Mouse (Mus musculus): ENCODE measurements around the gene Prkcq. TPM values are rescaled to one million over a fixed set of nuclear protein-coding genes. Genes with fewer than 3 reads are reported as not detected.

Prkcq gene
- polyA plus RNA-seq, 1 experiment = not detected

DNA sequence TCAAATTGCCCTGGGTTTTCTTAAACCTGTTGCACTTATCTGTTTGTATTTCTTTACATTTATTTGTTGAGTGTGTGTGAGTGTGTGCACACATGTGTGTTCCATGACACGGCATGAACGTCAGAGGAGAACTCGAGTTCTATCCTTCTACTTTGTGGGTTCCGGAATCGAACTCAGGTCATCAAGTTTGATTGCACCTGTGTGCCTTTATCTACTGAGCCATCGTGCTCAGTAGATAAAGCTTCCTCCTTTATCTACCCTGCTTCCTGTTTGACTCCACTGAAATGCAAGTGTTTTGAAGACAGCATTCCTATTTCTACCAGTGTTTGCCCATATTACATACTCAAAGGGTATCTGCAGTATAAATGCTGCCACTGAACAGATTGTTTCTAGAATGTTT is 33.8 kb downstream of the Prkcq start:
- TF ChIP-seq CTCF (IDR thresholded peaks at IDR 0.05; ENCODE audit: insufficient read depth, low read depth, low read length) (no peak), POLR2A (IDR thresholded peaks at IDR 0.05; ENCODE audit: insufficient read depth, low read depth, low read length) (no peak)
- 94% methylated on average over 6 of the region's 6 CpGs for WGBS
- Histone ChIP-seq H3K27ac (ENCODE audit: insufficient read depth, low read depth, low read length) (no peak overlapping the region), H3K4me3 (ENCODE audit: insufficient read depth, low read depth, low read length) (no peak overlapping the region), H3K4me1 (ENCODE audit: control insufficient read depth, insufficient read depth, low read length) (peaks cover 9% of the 10 kb centered on the region; the same call in 1 of the 2 replicates)

DNA sequence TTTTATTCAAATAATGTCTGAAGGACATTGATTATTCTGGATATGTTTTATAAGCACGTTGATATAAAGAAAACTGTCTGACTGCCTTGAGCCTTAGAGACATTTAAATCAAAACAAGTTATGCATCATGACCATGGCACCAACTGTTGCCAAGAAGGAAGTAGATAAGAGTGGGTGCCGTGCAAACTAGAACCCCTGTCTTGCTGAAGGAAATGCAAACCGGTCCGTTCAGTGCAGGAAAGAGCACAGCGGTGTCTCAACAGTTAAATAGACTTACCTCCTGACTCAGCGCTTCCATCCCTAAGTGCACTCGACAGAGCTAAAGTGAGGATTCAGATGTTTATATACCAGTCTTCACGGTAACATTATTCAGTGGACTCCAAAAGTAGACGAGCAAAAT is 36.4 kb downstream of the Prkcq start:
- Histone ChIP-seq H3K4me1 (ENCODE audit: control insufficient read depth, insufficient read depth, low read length) (peaks cover 9% of the 10 kb centered on the region; the same call in 1 of the 2 replicates), H3K4me3 (ENCODE audit: insufficient read depth, low read depth, low read length) (no peak overlapping the region), H3K27ac (ENCODE audit: insufficient read depth, low read depth, low read length) (no peak overlapping the region)
- TF ChIP-seq POLR2A (IDR thresholded peaks at IDR 0.05; ENCODE audit: insufficient read depth, low read depth, low read length) (no peak), CTCF (IDR thresholded peaks at IDR 0.05; ENCODE audit: insufficient read depth, low read depth, low read length) (no peak)
- WGBS = 85% methylated on average over 9 of the region's 9 CpGs

DNA sequence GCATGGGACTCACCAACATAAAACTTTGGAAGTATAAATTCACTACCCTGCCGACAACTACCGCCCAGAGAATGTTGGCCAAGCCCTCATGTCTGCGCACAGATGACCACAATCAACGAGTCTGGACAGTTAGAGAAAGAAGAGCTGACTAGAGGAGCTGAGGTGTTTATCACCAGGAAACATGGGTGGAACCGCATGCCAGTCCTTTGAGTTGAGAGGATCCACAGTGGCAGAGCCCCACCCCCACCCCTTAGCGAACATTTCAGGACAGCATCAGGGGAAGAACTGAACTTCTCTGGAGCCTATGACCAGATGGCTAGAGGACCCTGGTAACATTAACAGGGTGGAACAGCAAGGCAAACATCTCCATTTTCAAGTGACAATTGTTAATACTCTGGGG is 37.4 kb downstream of the Prkcq start:
- Histone ChIP-seq H3K27ac (ENCODE audit: insufficient read depth, low read depth, low read length) (no peak overlapping the region), H3K4me3 (ENCODE audit: insufficient read depth, low read depth, low read length) (no peak overlapping the region), H3K4me1 (ENCODE audit: control insufficient read depth, insufficient read depth, low read length) (peaks cover 9% of the 10 kb centered on the region; the same call in 1 of the 2 replicates)
- WGBS = 91% methylated on average over 6 of the region's 6 CpGs
- TF ChIP-seq CTCF (IDR thresholded peaks at IDR 0.05; ENCODE audit: insufficient read depth, low read depth, low read length) (no peak), POLR2A (IDR thresholded peaks at IDR 0.05; ENCODE audit: insufficient read depth, low read depth, low read length) (no peak)

DNA sequence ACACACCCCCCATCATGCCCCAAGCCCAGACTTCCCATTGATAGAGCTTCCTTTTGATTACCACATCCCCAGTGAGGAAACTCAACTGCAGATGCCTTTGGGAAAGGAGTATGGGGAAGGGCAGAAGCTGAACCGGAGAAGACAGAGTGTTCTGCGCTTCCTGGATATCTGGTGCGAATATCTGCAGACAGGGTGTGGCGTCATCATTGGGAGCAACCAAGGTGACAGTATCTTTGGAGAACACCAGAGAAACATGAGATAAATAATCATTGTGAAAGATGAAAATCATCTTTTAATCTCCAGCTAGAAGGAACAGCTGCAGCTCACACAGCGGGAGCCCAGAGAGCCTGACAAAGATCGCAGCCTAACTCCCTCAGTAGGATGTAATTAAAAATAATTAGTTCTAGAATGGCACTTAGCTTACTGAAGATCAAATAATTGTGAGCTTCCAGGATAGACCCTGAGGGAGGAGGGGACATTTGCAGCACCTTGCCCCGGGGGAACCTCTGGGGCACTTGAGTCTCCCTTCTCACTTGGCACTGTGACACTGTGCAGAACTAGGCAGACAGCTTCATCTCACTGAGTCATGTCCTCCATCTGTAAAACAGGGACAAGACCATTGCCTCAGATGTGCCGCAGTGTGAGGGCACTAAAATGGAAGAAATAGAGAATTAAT is 38.5 kb downstream of the Prkcq start:
- 32% methylated on average over 8 of the region's 8 CpGs for WGBS
- no peak overlapping the region for H3K4me3 ChIP-seq (ENCODE audit: insufficient read depth, low read depth, low read length)
- no peak overlapping the region; the same call in 1 of the 2 replicates for H3K27ac ChIP-seq (ENCODE audit: insufficient read depth, low read depth, low read length)
- peaks cover 9% of the 10 kb centered on the region; the same call in 1 of the 2 replicates for H3K4me1 ChIP-seq (ENCODE audit: control insufficient read depth, insufficient read depth, low read length)
- TF ChIP-seq CTCF (IDR thresholded peaks at IDR 0.05; ENCODE audit: insufficient read depth, low read depth, low read length) = no peak
- TF ChIP-seq POLR2A (IDR thresholded peaks at IDR 0.05; ENCODE audit: insufficient read depth, low read depth, low read length) = no peak

DNA sequence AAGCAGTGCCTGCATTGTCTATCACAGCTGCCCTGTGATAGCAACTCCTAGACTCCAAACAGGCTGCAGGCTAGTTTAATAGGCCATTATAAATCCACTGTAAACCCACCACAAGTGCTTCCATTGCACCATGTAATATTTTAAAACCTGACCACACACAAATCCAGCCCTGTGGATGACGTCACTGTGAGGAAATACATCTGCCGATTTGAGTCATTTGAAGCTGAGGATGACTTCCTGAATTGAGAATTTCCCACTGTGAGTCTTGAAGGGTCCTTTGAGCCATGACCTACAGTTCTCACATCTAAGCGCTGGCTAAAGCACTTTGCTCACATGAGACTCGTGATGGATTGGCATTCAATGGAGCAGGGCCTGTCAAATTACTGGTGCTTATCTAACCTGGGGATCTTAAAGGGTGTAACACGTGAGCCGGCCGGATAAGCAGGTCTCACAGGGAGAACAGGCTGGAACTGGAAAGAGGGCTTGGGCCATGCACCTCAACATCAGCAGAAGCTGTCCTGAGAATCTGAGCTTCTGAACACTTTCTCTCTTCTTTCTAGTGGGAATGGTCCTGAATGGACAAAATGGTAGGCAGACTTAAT is 40.2 kb downstream of the Prkcq start:
- 86% methylated on average over 7 of the region's 7 CpGs for WGBS
- TF ChIP-seq POLR2A (IDR thresholded peaks at IDR 0.05; ENCODE audit: insufficient read depth, low read depth, low read length) (no peak), CTCF (IDR thresholded peaks at IDR 0.05; ENCODE audit: insufficient read depth, low read depth, low read length) (no peak)
- H3K4me1 ChIP-seq (ENCODE audit: control insufficient read depth, insufficient read depth, low read length) = peaks cover 9% of the 10 kb centered on the region; the same call in 1 of the 2 replicates
- H3K27ac ChIP-seq (ENCODE audit: insufficient read depth, low read depth, low read length) = no peak overlapping the region
- H3K4me3 ChIP-seq (ENCODE audit: insufficient read depth, low read depth, low read length) = no peak overlapping the region

DNA sequence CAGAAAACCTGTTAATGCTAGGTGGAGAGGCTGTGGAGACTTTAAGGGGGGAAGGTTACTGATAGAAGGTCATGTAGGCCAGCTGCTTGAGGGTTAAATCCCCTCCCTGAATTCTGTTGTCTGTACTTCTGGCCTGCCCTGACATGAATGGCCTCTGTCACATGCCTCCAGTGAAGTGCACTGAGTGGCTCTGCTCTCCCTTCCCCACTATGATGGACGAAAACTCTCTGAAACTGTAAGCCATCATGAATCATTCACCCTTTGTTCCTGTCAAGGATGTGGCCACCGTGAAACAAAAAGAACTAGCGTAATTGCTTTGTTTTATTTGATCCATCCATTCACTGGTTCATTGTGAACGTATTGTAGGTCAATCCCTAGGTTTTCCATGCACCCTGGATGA is 44.5 kb downstream of the Prkcq start:
- no peak for TF ChIP-seq CTCF (IDR thresholded peaks at IDR 0.05; ENCODE audit: insufficient read depth, low read depth, low read length)
- TF ChIP-seq POLR2A (IDR thresholded peaks at IDR 0.05; ENCODE audit: insufficient read depth, low read depth, low read length) = no peak
- H3K27ac ChIP-seq (ENCODE audit: insufficient read depth, low read depth, low read length) = no peak overlapping the region
- no peak overlapping the region for H3K4me3 ChIP-seq (ENCODE audit: insufficient read depth, low read depth, low read length)
- WGBS = 74% methylated on average over 4 of the region's 4 CpGs
- no peaks in the 10 kb centered on the region for H3K4me1 ChIP-seq (ENCODE audit: control insufficient read depth, insufficient read depth, low read length)

DNA sequence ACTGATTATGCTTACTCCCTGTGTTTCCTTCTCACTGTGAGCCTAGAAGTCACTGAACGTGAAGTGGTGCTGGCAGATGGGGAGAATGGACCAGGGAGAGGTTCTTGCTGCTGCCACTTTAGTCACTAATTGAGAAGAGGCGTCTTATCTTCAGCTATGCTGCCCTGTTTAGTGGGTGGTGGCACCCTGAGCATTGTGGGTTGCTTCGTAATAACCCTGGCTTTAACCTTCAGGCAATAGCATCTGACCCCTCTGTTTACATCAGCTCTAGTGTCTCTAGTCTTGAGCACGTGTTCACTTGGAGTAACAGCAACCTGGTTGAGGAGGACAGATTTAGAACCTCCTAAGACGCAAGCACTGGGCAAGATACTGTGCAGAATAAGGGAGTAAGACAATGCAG is 44.9 kb downstream of the Prkcq start:
- 92% methylated on average over 5 of the region's 5 CpGs for WGBS
- no peak overlapping the region for H3K4me3 ChIP-seq (ENCODE audit: insufficient read depth, low read depth, low read length)
- TF ChIP-seq POLR2A (IDR thresholded peaks at IDR 0.05; ENCODE audit: insufficient read depth, low read depth, low read length) (no peak), CTCF (IDR thresholded peaks at IDR 0.05; ENCODE audit: insufficient read depth, low read depth, low read length) (no peak)
- H3K4me1 ChIP-seq (ENCODE audit: control insufficient read depth, insufficient read depth, low read length) = no peaks in the 10 kb centered on the region
- no peak overlapping the region for H3K27ac ChIP-seq (ENCODE audit: insufficient read depth, low read depth, low read length)

DNA sequence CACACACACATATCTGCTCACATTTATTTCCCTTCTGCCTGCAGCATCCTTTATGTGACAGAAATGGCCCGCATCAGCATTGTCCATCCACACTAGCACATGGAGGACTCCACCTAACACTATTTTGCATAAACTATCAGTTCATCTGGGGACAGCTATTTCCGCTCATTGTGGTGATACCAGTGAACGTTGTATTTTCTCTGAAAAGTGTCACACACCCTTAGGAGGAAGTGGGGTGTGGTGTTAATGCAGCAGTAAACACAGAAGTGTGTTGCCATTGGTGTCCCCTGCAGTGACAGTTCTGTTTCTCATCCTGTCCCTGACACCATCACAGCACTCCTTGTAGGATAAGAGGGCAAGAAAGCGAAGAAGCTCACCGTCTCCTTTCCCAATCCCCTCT is 46.2 kb downstream of the Prkcq start:
- no peak for TF ChIP-seq CTCF (IDR thresholded peaks at IDR 0.05; ENCODE audit: insufficient read depth, low read depth, low read length)
- TF ChIP-seq POLR2A (IDR thresholded peaks at IDR 0.05; ENCODE audit: insufficient read depth, low read depth, low read length) = no peak
- 79% methylated on average over 5 of the region's 5 CpGs for WGBS

DNA sequence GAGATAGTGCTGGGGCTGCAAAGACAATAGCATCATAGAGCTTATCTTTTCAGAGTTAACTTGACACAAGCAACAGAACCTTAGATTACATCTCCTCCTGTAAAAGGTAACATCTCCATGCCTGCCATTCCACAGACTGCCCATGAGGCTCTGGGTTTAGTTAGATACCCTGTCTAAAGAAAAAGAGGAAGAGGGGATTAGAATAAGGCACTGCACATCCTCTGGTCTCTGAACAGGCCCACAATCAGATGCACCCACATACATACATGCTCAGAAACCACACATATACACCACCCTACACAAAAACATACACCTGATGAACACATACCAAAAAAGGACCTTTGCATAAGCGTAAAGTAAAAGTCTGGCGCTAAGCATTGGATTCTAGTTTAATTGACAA is 47.4 kb downstream of the Prkcq start:
- Histone ChIP-seq H3K4me3 (ENCODE audit: insufficient read depth, low read depth, low read length) (no peak overlapping the region), H3K4me1 (ENCODE audit: control insufficient read depth, insufficient read depth, low read length) (no peaks in the 10 kb centered on the region), H3K27ac (ENCODE audit: insufficient read depth, low read depth, low read length) (no peak overlapping the region)
- TF ChIP-seq POLR2A (IDR thresholded peaks at IDR 0.05; ENCODE audit: insufficient read depth, low read depth, low read length) (no peak), CTCF (IDR thresholded peaks at IDR 0.05; ENCODE audit: insufficient read depth, low read depth, low read length) (no peak)
- WGBS = over 99% methylated on average over 2 of the region's 2 CpGs

More for the DNA sequence above, 46.2 kb downstream of the Prkcq start:
- Histone ChIP-seq H3K4me3 (ENCODE audit: insufficient read depth, low read depth, low read length) (no peak overlapping the region), H3K4me1 (ENCODE audit: control insufficient read depth, insufficient read depth, low read length) (no peaks in the 10 kb centered on the region), H3K27ac (ENCODE audit: insufficient read depth, low read depth, low read length) (no peak overlapping the region)

Measured in olfactory bulb, adult 2 months (tissue).